Comparison of ENCODE assay signal across 8 mouse cellular contexts in the genomic region with DNA sequence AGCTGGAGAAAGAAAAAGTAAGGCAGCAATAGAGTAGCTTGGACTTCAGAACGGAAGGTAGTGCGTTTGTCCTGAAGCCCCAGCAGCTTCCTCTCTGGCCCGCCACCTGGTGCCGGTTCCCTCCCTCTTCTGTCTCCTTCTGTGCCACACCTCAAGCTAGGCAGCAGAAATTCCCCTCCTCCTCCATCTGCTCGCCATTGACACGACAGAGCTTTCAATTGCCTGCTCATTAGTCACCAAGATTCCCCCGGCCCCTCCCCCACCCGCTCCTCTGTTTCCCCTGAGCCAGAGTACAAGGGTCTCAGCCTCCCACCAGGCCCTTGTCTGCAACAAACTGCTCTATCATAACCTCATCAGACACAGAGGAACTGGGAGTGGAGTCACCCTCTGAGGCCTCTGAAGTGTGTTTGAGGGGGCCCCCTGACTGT. TPM values are rescaled to one million over a fixed set of nuclear protein-coding genes. Genes with fewer than 3 reads are reported as not detected.
DNase-seq lines count a peak whose midpoint lies in the region; ATAC-seq and TF ChIP-seq lines count a peak whose summit lies in the region.
"Had no signal": no experiment of that assay in that cellular context is flagged by ENCODE, and none has a peak within 500 bp of the region (broad histone marks: within the 10 kb centered on the region; RNA-seq: fewer than 3 reads in every experiment).

No protein-coding gene starts in this region.

- WGBS in hindbrain, embryonic 14.5 days, result 6% methylated on average over 8 of the region's 8 CpGs

- no peak for TF ChIP-seq CTCF in E14TG2a.4 (conservative IDR thresholded peaks at IDR 0.05; ENCODE audit: low read length)

- DNase-seq in hindbrain, embryonic 14.5 days (ENCODE audit: low spot score), result no peak
- peak; percentile 44 for DNase-seq in lung, postnatal 25 days (ENCODE audit: low spot score)
- peak; percentile 72 for DNase-seq in thymus, postnatal 14 days
- no peak for DNase-seq in right cerebral cortex, postnatal 4 days
- DNase-seq in right cerebral cortex, postnatal 14 days, result no peak

- no peaks in the 10 kb centered on the region for H3K36me3 ChIP-seq in E14TG2a.4 (ENCODE audit: insufficient read depth, low read length)
- no peaks in the 10 kb centered on the region for H3K36me3 ChIP-seq in hindbrain, embryonic 14.5 days (replicated peaks; ENCODE audit: control insufficient read depth, insufficient read depth)

- peaks cover 38% of the 10 kb centered on the region for H3K4me1 ChIP-seq in E14TG2a.4 (replicated peaks; ENCODE audit: low read depth, low read length)
- H3K4me1 ChIP-seq in hindbrain, embryonic 14.5 days (replicated peaks; ENCODE audit: control insufficient read depth, insufficient read depth, low read length), result peaks cover 8% of the 10 kb centered on the region

- peak; percentile 54 for ATAC-seq in activated CD4-positive, CD25-positive, alpha-beta regulatory T cell, adult 4 months
- peak; percentile 66 for ATAC-seq in hindbrain, embryonic 14.5 days (ENCODE audit: low FRiP score)

- no peak overlapping the region for H3K9ac ChIP-seq in hindbrain, embryonic 14.5 days

- H3K27ac ChIP-seq in hindbrain, embryonic 14.5 days, result no peak overlapping the region

- peaks cover 5% of the 10 kb centered on the region for H3K27me3 ChIP-seq in E14TG2a.4 (ENCODE audit: insufficient read depth, low read length)
- no peaks in the 10 kb centered on the region for H3K27me3 ChIP-seq in hindbrain, embryonic 14.5 days (ENCODE audit: control insufficient read depth, insufficient read depth, low read length)

- H3K4me3 ChIP-seq in E14TG2a.4 (replicated peaks; ENCODE audit: low read length), result peak overlapping the region; percentile 55
- no peak overlapping the region for H3K4me3 ChIP-seq in hindbrain, embryonic 14.5 days (replicated peaks; ENCODE audit: low read length)

- peak overlapping the region; percentile 10; the same call in 1 of the 2 replicates for H3K4me2 ChIP-seq in hindbrain, embryonic 14.5 days (replicated peaks)

- no peaks in the 10 kb centered on the region for H3K9me3 ChIP-seq in E14TG2a.4 (ENCODE audit: low read length)
- H3K9me3 ChIP-seq in hindbrain, embryonic 14.5 days (ENCODE audit: control insufficient read depth, low read length), result no peaks in the 10 kb centered on the region

RNA-seq across cellular contexts. Expression of a gene that starts 48.1 kb away (rescaled TPM):
- not detected for polyA plus RNA-seq in activated CD4-positive, CD25-positive, alpha-beta regulatory T cell, adult 4 months (2017; shearing (Covaris generic))
- polyA plus RNA-seq in hindbrain, embryonic 14.5 days (2014; fragmentation: Nextera tagmentation; extraction: Ambion mirVana), result not detected in 2 replicates
- polyA plus RNA-seq: gonadal fat pad, adult 2 months had no signal

Comparison
In these comparisons a context has a peak if more than half of its experiments do, and no peak if none do; other contexts are left out.
1. DNase-seq: peak in lung, postnatal 25 days (single experiment) and thymus, postnatal 14 days (single experiment); none in hindbrain, embryonic 14.5 days (single experiment), right cerebral cortex, postnatal 4 days (single experiment) and right cerebral cortex, postnatal 14 days (single experiment).